Mouse (Mus musculus): ENCODE results near the gene Ascl3. TPM values are rescaled to one million over a fixed set of nuclear protein-coding genes. Genes with fewer than 3 reads are reported as not detected.

The Ascl3 gene
- polyA plus RNA-seq, 1 experiment: 0.17 TPM

DNA sequence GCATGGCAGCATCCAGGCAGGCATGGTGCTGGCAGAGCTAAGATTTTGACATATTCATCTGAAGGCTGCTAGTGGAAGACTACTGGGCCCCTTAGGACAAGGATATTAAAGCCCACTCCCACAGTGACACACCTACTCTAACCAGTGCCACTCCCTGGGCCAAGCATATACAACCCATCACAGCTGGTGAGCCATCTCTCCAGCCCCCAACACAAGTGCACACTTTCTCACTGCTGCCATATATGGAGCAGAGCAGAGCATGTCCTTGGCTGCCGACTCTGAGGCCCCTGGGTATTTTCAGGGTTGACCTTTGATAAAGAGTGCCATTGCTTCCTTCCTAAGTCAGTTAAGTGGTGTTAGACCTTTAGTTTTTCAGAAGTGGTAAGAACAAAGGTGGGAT, 21.5 kb downstream of the Ascl3 start:
- DNase-seq (ENCODE audit: low spot score): no peak

DNA sequence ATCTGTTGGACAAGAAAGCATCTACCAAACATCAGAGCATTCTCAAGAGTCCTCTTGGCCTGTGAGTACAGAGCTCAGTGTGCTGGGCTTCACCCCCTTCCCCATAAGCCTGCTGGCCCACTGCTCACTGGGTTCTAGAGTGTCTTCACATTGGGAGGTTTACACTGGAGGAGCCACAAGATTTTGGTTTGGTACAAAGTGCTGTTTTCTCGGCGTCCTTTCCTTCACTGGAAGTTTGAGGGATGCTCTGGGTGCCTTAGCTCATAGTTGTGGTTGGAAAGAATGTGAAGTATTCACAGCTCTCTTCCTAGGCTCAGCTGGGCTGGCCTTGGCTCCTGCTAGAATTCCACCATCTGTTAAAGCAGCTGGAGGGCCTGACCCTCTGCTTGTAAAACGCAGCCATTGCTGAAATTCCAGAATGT, 22.6 kb downstream of the Ascl3 start:
- no peak for DNase-seq (ENCODE audit: low spot score)

DNA sequence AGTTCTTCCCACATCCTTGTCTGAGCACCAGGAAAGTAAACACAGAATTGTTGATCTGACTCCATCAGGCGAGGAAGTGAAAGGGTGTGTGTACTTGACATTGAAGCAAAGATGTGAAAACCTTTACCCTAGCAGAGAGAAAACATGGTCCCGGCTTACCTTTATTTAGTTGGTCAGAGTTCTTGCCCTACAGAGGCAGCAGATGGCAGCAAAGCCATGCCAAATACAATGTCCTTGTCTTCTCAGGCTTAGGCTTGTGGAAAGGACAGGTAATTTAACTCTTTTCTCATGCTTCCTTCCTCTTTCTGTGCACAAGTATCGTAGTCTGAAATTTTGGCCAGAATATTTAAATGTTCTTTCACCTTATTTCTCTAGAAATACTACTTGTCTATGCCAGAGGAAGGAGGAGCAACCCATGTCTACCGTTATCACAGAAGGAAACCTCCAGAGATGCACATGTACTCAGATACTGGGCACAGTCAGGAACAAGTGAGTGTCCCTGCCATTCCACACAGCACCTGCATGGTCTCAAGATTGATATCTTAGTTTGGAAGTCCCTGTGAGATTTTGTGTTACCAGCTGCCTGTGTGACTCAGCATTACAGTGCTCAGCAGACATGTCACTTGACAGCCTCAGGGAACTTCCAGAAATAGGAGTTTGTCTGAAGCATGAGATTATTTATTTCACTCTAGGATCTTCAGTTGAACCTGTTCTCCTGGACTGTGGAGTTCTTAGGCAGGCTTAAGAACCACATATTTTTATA, 24.3 kb downstream of the Ascl3 start:
- DNase-seq (ENCODE audit: low spot score): no peak

DNA sequence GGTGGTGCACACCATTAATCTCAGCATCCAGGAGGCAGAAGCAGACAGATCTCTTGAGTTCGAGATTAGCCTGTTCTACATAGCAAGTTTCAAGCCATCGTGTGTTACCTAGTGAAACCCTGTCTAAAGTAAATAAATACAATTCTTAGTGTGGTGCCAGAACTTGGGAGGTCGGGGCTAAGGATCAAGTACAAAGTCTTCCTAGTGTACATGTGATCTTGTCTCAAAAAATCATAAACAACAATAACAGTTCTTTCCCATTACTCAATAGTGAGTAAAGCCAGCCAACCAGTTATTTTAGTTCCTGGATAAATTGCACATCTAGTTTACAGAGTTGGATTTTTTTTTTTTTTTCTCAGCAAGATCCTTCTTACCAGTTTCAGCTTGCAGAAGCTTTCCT, 27.1 kb downstream of the Ascl3 start:
- DNase-seq (ENCODE audit: low spot score): no peak

DNA sequence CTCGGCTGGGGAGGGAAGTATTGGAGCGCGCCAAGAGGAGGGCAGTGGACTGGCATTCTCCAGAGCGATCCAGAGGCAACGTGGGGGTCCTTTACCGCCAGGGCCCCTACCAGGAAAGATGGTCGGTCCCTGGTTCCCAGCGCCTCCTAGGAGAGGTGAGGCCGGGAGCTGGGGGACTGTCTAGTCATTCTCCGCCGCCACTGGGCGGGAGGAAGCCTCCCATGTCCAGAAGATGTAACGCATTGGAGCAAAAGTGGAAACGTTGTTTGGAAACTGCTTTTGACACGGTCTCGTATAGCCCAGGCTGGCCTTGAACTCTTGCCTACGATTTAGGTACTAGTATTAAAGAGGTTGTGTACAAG, 27.5 kb downstream of the Ascl3 start:
- DNase-seq (ENCODE audit: low spot score): no peak

DNA sequence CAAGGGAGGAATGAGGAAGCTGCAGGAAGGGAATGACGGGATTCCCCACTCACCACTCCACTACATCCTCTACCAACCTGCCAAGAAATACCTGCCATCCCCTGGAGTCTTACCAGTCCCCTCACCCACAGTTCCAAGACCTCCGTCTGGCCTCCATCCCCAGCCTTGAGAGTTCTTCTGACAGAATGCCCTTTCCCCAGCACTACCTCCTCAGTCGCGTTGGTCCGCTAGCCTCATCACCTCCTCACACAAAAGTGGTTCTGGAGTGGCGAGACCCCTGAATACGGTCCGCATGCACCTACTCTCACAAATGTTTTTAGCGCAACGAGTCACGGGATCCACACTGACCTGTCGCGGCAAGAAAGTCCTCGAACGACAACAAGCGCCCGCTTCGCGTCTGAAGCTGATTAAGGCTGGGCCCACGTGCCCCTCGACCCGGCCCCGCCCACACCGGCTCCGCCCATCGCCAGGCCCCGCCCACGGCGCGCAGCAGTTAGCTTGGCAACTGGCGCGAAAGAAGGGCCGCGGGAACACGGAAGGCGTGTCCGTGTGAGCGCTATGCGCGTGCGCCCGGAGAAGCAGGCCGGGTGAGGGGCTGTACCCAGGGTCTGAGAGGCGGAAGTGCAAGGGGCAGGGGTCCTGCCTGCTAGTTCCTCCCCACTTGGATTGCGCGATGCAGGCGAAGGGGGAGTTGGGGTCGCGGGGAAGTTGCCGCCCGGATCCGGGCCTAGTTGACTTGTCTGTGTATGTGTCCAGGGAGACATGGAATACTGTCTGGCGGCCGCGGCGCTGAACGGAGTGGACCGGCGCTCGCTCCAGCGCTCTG, 28.1 kb downstream of the Ascl3 start, which contains the start of the genes St5 and Akip1:
St5 (minus strand) TSS at position 416 of the 826 bp plus-strand sequence.
Akip1 (plus strand) TSS at position 501 of the 826 bp plus-strand sequence.
- DNase-seq (ENCODE audit: low spot score): peak; percentile 93

DNA sequence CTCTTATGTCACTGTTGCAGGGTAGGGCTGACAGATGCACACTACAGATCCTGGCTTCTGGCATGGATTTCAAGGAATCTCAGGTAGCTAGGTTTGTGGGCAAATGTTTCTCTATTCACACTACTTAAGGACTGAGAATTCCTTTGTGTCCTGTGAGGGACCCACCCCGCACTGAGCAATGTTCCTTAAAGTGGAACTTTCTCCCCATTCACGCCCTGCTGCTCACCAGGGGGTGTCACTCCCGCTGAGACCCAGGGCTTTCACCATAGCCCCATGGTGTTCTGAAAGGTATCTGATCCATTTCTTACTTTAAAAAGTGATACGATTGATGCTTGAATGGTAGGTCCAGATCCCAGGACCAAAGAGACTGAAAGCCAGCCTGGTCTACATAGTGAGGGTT, 28.8 kb downstream of the Ascl3 start:
- no peak for DNase-seq (ENCODE audit: low spot score)

DNA sequence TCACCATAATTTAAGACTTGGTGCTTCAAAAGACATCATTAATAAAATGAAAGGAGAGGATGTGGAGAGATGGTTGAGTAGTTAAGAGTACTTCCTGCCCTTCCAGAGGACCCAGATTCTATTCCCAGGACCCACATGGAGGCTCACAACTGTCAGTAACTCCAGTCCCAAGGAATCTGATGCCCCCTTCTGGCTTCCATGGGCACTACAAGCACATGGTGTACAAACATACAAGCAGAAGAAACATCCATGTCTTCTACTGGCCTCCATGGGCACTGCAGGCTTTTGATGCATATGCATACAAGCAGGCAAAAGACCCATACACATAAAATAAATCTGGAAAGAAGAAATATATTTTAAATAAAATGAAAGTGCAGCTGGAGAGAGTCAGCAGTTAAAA, 31.3 kb downstream of the Ascl3 start:
- no peak for DNase-seq (ENCODE audit: low spot score)

DNA sequence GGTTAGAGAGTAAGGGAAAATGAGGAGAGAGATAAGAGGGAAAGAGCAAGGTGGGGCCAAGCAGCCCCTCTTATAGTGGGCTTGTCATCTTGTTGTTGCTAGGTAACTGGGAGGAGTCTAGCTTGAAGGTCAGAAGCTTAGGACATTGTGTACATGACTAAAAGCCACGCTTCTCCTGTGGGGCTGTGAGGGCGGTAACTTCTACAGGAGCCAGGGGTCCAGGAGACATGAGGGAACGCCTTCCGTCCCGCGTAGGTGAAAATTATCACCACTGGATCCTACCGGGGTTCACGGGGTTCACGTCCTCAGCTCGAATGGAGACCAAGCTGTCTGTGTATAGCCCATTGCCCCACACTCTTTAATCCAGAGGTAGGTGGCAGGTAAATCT, 36.2 kb downstream of the Ascl3 start:
- no peak for DNase-seq (ENCODE audit: low spot score)

DNA sequence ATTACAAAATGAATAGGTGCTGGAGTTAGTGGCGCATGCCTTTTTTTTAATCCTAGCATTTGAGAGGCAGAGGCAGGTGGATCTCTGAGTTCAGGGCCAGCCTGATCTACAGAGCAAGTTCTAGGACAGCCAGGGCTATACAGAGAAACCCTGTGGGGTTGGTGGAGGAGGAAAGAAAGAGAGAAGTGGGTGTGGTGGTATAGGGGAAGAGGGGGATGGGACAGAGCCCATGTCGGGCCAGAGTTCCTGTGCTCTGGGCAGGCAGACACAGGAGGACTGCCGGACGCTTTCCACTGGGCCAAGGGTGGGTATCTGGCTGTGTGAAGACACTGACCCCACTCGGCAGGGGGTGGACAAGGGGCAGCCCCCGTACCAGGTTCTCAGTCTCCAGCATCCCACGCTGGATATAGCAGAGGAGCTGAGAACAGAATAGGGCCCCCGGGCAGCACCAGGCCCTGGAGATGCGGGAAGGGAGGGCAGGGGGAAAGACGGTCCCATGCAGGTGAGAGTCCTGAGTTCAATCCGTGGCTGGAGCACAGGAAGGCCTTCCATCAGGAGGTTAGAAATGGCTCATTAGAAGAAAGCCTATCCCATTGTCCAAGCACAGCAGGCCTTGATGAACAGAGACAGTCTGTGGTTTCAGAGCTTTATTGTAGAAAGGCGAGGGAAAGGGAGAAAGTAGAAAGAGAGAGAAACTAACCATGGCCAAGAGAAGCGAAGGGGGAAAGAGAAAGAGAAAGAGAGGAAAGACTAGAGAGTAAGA, 36.8 kb downstream of the Ascl3 start:
- no peak for DNase-seq (ENCODE audit: low spot score)

DNA sequence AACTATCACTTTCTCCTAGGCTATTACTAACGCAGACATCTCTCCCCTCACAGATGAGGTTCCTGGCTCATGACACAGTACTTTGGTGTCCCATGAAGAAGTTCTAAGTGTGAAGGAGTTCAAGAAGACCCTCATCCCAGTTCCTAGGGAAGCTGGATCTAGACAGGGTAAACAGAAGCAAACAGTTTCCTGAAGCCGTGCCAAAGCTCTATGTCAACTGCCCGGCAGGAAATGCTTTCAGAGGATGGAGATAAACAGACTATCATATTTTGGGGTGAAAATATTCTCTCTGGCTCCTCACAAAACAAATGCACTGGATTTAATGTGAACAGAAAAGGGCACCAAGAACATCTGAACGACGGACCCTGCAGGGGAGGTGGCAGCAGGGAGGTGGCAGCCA, 40.6 kb downstream of the Ascl3 start:
- no peak for DNase-seq (ENCODE audit: low spot score)

DNA sequence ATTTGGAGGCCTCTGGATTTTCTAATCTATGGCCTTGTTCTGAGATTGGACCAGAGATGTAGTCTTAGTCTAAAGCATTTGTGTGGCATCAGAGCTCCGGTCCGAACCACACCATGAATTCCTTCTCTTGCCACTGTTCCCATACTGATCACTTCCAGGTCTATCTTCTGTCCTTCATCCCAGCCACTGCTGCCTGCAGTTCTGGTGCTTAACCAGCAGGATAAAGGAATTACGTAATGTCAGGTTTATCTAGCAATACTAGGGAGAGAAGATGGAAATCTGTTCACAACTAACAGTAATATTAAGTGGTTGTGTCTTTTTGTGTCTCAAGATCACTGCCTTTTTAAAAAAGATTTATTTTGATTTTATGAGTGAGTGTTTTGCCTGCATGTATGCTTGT, 41.4 kb downstream of the Ascl3 start:
- DNase-seq (ENCODE audit: low spot score): no peak

DNA sequence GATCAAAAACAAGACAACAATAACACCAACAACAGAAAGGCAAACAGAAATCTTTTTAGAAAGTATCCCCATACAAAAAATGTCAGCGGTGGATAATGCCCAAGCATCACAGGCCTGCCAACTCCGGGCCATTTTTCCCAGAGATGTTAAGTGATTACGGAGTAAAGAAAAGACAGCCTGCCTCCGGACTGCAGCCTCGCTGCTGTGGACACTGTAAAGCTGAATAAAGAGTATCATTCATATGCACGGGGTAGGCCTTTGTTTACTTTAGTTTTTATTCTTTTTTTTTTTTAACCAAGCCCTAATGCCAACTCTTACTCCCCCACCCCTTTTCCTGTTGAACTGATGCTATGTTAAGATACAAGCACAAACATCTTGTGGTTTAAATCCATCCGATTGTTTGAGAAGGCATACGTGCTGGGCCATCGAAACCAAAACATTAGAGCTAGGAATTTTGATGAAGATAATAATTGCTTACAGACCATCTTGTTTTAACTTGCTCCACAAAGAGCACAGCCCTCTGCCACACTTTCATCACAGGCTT, 44.9 kb downstream of the Ascl3 start:
- DNase-seq (ENCODE audit: low spot score): no peak

DNA sequence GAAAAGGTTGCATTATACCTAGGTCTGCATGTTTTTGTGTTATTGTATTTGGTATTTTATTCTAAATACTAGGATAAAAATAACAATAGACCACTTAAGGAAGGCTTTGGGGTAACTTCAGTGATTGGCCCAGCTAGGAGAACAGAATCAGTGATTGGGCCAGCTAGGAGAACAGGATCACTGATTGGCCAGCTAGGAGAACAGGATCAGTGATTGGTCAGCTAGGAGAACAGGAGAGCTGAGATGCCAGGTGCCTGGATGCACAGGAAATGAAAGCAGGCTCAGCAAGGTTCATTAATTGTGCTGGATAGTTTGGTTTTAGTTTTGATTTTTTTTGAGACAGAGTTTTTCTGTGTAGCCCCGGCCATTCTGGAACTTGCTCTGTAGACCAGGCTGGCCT, 50.6 kb downstream of the Ascl3 start:
- no peak for DNase-seq (ENCODE audit: low spot score)

DNA sequence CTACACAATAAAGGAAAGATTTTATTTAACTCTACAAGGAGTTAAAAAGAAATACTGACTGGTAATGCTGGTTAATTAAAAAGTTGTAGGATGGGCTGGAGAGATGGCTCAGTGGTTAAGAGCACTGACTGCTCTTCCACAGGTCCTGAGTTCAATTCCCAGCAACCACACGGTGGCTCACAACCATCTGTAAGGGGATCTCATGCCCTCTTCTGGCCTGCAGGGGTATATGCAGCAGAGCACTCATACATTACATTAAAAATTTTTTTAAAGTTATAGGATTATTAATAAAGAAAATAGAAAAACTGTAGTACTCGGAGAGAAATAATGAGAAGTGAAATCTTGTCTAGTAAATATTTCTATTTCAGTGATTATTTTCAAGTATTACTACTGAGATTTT, 51.2 kb downstream of the Ascl3 start:
- DNase-seq (ENCODE audit: low spot score): no peak

Other genes starting within 250 kb of the Ascl3 start
- 0.13 and 0.15 TPM in 2 replicates for gene Trim66, start 223.6 kb downstream of the Ascl3 start, polyA plus RNA-seq (2012; rRNA removed)
- 735 and 823 TPM in 2 replicates for gene Rpl27a, start 212.6 kb downstream of the Ascl3 start, polyA plus RNA-seq (2012; rRNA removed)
- 40.5 and 42.3 TPM in 2 replicates for gene St5, start 28.1 kb downstream of the Ascl3 start, polyA plus RNA-seq (2012; rRNA removed)
- 27.0 and 30.8 TPM in 2 replicates for gene Akip1, start 28.0 kb downstream of the Ascl3 start, polyA plus RNA-seq (2012; rRNA removed)
- 14.3 and 18.2 TPM in 2 replicates for gene BC051019, start 7.9 kb downstream of the Ascl3 start, polyA plus RNA-seq (2012; rRNA removed)
- gene Tmem9b, start 21.1 kb upstream of the Ascl3 start, polyA plus RNA-seq (2012; rRNA removed): 44.5 and 52.9 TPM in 2 replicates
- 0.18 and 0.43 TPM in 2 replicates for gene Nrip3, start 50.3 kb upstream of the Ascl3 start, polyA plus RNA-seq (2012; rRNA removed)
- gene Scube2, start 134.0 kb upstream of the Ascl3 start, polyA plus RNA-seq (2012; rRNA removed): 7.4 and 16.3 TPM in 2 replicates
- 63.8 and 75.8 TPM in 2 replicates for gene Dennd5a, start 228.7 kb upstream of the Ascl3 start, polyA plus RNA-seq (2012; rRNA removed)

All from urinary bladder, adult 2 months (tissue).